Mouse (Mus musculus): ENCODE results near the gene Cycs. TPM values are rescaled to one million over a fixed set of nuclear protein-coding genes. Genes with fewer than 3 reads are reported as not detected.

Cycs gene
- total and polyA plus RNA-seq, 2 experiments from 2014 or later = 48.8 to 74.7 TPM

- no peaks in the 10 kb centered on the region for H3K36me3 ChIP-seq (ENCODE audit: insufficient read depth)
These were observed 17.3 kb downstream of the Cycs start for GRCm38 (mm10) chr6:50549051-50549450.

DNA sequence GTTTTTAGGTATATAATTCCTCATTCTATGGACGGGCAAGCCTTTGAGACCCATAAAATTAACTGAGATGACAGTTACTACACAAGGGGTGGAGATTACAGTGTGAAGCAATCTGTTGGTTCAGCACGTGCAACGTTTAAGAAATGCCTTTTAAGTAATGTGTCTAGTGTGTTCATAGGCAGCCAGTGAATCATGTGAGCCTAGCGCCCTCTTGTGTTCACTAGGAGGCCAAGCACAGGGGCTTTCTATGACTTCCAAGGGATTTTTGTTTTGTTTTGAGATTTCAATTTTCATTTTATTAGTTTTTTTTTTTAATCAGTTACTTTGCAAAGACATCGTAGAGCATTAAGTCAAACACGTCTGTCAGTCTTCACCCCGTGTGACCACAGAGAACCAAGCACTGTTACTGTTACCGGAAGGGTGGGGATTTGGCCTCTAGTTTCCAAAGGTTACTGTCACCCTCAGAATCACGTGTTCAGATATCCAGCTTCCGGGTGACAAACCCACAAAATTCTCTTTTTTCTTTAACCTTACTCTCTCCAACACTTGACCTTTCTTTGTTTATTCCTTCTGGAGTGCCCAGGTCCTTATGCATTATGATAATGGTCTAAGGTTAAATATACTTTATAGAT, 20.8 kb downstream of the Cycs start:
- Histone ChIP-seq H3K36me3 (ENCODE audit: insufficient read depth) (no peaks in the 10 kb centered on the region), H3K27ac (ENCODE audit: low read depth, low read length) (no peak overlapping the region), H3K4me2 (ENCODE audit: low read depth) (no peak overlapping the region), H3K9me3 (ENCODE audit: low read length) (no peaks in the 10 kb centered on the region), H3K4me3 (ENCODE audit: low read depth, low read length) (no peak overlapping the region), H3K27me3 (ENCODE audit: insufficient read depth, low read length) (no peaks in the 10 kb centered on the region), H3K4me1 (ENCODE audit: insufficient read depth) (no peaks in the 10 kb centered on the region), H3K9ac (no peak overlapping the region)
- WGBS = 23% methylated on average over 10 of the region's 10 CpGs
- DNase-seq = peak; percentile 81
- peak; percentile 93 for ATAC-seq
- TF ChIP-seq CTCF (IDR thresholded peaks at IDR 0.05; ENCODE audit: low read depth) = peak; percentile 87

More at GRCm38 (mm10) chr6:50549051-50549450, 17.3 kb downstream of the Cycs start:
- H3K27ac ChIP-seq (ENCODE audit: low read depth, low read length) = no peak overlapping the region
- no peaks in the 10 kb centered on the region for H3K9me3 ChIP-seq (ENCODE audit: low read length)
- H3K9ac ChIP-seq = no peak overlapping the region
- no peak for TF ChIP-seq CTCF (IDR thresholded peaks at IDR 0.05; ENCODE audit: low read depth)
- 73% methylated on average over 5 of the region's 5 CpGs for WGBS
- no peaks in the 10 kb centered on the region for H3K4me1 ChIP-seq (ENCODE audit: insufficient read depth)
- no peak overlapping the region for H3K4me3 ChIP-seq (ENCODE audit: low read depth, low read length)
- no peak for ATAC-seq
- H3K4me2 ChIP-seq (ENCODE audit: low read depth) = no peak overlapping the region
- no peaks in the 10 kb centered on the region for H3K27me3 ChIP-seq (ENCODE audit: insufficient read depth, low read length)
- DNase-seq = no peak

GRCm38 (mm10) chr6:50542535-50542934, 23.8 kb downstream of the Cycs start:
- no peak for TF ChIP-seq CTCF (IDR thresholded peaks at IDR 0.05; ENCODE audit: low read depth)

GRCm38 (mm10) chr6:50539641-50540040, 26.7 kb downstream of the Cycs start:
- Histone ChIP-seq H3K36me3 (ENCODE audit: insufficient read depth) (no peaks in the 10 kb centered on the region), H3K27me3 (ENCODE audit: insufficient read depth, low read length) (no peaks in the 10 kb centered on the region), H3K27ac (ENCODE audit: low read depth, low read length) (no peak overlapping the region), H3K4me3 (ENCODE audit: low read depth, low read length) (no peak overlapping the region), H3K9me3 (ENCODE audit: low read length) (no peaks in the 10 kb centered on the region), H3K9ac (no peak overlapping the region), H3K4me1 (ENCODE audit: insufficient read depth) (no peaks in the 10 kb centered on the region), H3K4me2 (ENCODE audit: low read depth) (no peak overlapping the region)
- ATAC-seq (no peak), DNase-seq (no peak)
- WGBS = 48% methylated on average over 1 of the region's 1 CpGs
- no peak for TF ChIP-seq CTCF (IDR thresholded peaks at IDR 0.05; ENCODE audit: low read depth)

More at GRCm38 (mm10) chr6:50542535-50542934, 23.8 kb downstream of the Cycs start:
- H3K27ac ChIP-seq (ENCODE audit: low read depth, low read length) = no peak overlapping the region
- ATAC-seq (no peak), DNase-seq (no peak)
- H3K4me3 ChIP-seq (ENCODE audit: low read depth, low read length) = no peak overlapping the region
- H3K4me2 ChIP-seq (ENCODE audit: low read depth) = no peak overlapping the region
- no peaks in the 10 kb centered on the region for H3K4me1 ChIP-seq (ENCODE audit: insufficient read depth)
- no peaks in the 10 kb centered on the region for H3K9me3 ChIP-seq (ENCODE audit: low read length)
- H3K9ac ChIP-seq = no peak overlapping the region
- no peaks in the 10 kb centered on the region for H3K27me3 ChIP-seq (ENCODE audit: insufficient read depth, low read length)
- 91% methylated on average over 1 of the region's 1 CpGs for WGBS
- H3K36me3 ChIP-seq (ENCODE audit: insufficient read depth) = no peaks in the 10 kb centered on the region

DNA sequence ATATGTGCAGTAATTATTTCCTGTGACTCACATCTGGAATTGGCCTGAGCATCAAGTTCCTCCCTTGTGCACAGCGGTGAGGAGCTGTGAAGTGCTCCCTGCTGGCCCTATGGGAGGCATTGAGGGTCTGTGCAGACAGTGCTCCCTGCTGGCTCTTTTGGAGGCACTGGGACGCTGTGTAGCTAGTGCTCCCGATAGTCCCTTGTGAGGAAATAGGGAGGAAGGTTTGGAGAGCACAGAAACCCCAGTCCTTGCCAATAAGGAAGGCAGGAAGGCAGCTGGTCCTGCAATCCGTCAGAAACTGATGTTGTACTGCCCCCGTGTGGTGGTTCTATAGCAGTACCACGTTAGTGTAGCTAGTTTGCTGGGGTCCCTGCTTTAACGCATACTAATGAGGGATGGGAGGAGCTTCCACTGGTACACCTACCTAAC, 29.9 kb downstream of the Cycs start:
- ATAC-seq = peak; percentile 96
- H3K4me3 ChIP-seq (ENCODE audit: low read depth, low read length) = no peak overlapping the region
- no peaks in the 10 kb centered on the region for H3K9me3 ChIP-seq (ENCODE audit: low read length)
- H3K4me2 ChIP-seq (ENCODE audit: low read depth) = no peak overlapping the region
- WGBS = 11% methylated on average over 7 of the region's 7 CpGs
- TF ChIP-seq CTCF (IDR thresholded peaks at IDR 0.05; ENCODE audit: low read depth) = peak; percentile 98
- H3K27ac ChIP-seq (ENCODE audit: low read depth, low read length) = no peak overlapping the region
- peak; percentile 94 for DNase-seq
- no peak overlapping the region for H3K9ac ChIP-seq
- H3K4me1 ChIP-seq (ENCODE audit: insufficient read depth) = no peaks in the 10 kb centered on the region
- H3K27me3 ChIP-seq (ENCODE audit: insufficient read depth, low read length) = no peaks in the 10 kb centered on the region
- no peaks in the 10 kb centered on the region for H3K36me3 ChIP-seq (ENCODE audit: insufficient read depth)

DNA sequence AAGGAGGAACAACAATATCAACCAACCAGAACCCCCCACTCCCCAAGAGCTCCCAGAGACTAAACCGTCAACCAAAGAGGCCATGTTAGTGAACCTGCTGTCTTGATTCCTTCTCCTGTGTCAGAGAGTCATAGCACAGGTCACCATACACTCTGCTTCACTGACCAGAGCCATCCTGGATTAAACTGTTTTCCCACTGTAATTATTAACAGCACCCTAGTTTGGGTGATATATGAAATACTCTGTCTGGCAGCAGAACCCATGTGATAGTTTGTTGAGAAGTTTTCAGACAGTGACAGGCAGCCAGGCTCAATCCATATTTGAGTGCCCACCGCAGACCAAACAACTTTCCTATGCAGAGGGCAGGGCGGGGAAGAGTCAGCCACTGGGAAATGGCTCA, 31.0 kb downstream of the Cycs start:
- 91% methylated on average over 3 of the region's 3 CpGs for WGBS
- Histone ChIP-seq H3K9me3 (ENCODE audit: low read length) (no peaks in the 10 kb centered on the region), H3K4me3 (ENCODE audit: low read depth, low read length) (no peak overlapping the region), H3K4me1 (ENCODE audit: insufficient read depth) (no peaks in the 10 kb centered on the region), H3K36me3 (ENCODE audit: insufficient read depth) (no peaks in the 10 kb centered on the region), H3K27ac (ENCODE audit: low read depth, low read length) (no peak overlapping the region), H3K9ac (no peak overlapping the region), H3K27me3 (ENCODE audit: insufficient read depth, low read length) (no peaks in the 10 kb centered on the region; the same call in 1 of the 2 replicates), H3K4me2 (ENCODE audit: low read depth) (no peak overlapping the region)
- DNase-seq (no peak), ATAC-seq (no peak)
- TF ChIP-seq CTCF (IDR thresholded peaks at IDR 0.05; ENCODE audit: low read depth) = no peak

DNA sequence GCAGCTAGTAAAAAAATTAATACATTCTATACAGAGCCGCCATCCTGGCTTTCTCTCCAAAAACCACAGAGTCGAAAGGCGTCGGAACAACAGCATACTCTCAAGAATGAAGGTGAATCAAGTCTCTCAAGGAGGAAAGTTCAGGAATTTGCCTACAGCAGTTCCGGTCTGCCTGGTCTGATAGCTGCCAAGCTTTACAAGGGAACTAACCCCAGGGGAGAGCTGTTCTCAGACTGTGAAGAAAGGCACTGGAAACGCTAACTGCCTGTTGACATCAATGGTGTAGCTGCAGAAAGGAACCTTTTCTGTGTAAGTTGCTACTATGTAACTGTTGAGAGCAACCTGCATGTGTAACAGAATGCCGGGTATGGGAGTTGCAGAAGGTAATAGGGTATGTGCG, 34.4 kb downstream of the Cycs start:
- ATAC-seq (no peak), DNase-seq (no peak)
- H3K4me3 ChIP-seq (ENCODE audit: low read depth, low read length) = no peak overlapping the region
- no peaks in the 10 kb centered on the region for H3K9me3 ChIP-seq (ENCODE audit: low read length)
- WGBS = 74% methylated on average over 8 of the region's 8 CpGs
- no peaks in the 10 kb centered on the region; the same call in 1 of the 2 replicates for H3K27me3 ChIP-seq (ENCODE audit: insufficient read depth, low read length)
- TF ChIP-seq CTCF (IDR thresholded peaks at IDR 0.05; ENCODE audit: low read depth) = no peak
- no peaks in the 10 kb centered on the region for H3K4me1 ChIP-seq (ENCODE audit: insufficient read depth)
- no peak overlapping the region for H3K9ac ChIP-seq
- H3K27ac ChIP-seq (ENCODE audit: low read depth, low read length) = no peak overlapping the region
- no peaks in the 10 kb centered on the region for H3K36me3 ChIP-seq (ENCODE audit: insufficient read depth)
- no peak overlapping the region for H3K4me2 ChIP-seq (ENCODE audit: low read depth)
